Mouse (Mus musculus) midbrain, embryonic 14.5 days (tissue): ENCODE results near the gene D430041D05Rik. TPM values are rescaled to one million over a fixed set of nuclear protein-coding genes. Genes with fewer than 3 reads are reported as not detected.

Experiments
- ATAC-seq: fragments of 200-750 bp; cut with Nextera tagmentation; 2 replicates; pipeline ENCODE4 v1.8.0; 2017; ENCODE audit warnings: moderate number of reproducible peaks, moderate library complexity; ENCODE audit not compliant: low FRiP score, low TSS enrichment
- DNase-seq: peaks from one replicate; pipeline ENCODE4 v3.0.0-alpha.2; 2015
- H3K27ac ChIP-seq: fragments of 300-500 bp; sonication (generic); replicated peaks from 2 replicates; pipeline ENCODE4 v1.5.1; 2014; ENCODE audit warnings: mild to moderate bottlenecking, low read depth, low read length, moderate library complexity
- H3K27me3 ChIP-seq: fragments of 300-500 bp; sonication (generic); 2 replicates; pipeline ENCODE4 v1.6.1; 2014; ENCODE audit warnings: low read length, control low read depth, mixed read lengths; ENCODE audit not compliant: control insufficient read depth, insufficient read depth
- H3K36me3 ChIP-seq: fragments of 300-500 bp; sonication (generic); 2 replicates; pipeline ENCODE4 v1.6.1; 2014; ENCODE audit warnings: low read length, control low read depth; ENCODE audit not compliant: control insufficient read depth, insufficient read depth
- H3K4me1 ChIP-seq: fragments of 300-500 bp; sonication (generic); 2 replicates; pipeline ENCODE4 v1.6.1; 2014; ENCODE audit warnings: mild to moderate bottlenecking, antibody characterized with exemption, low read length, control low read depth; ENCODE audit not compliant: control insufficient read depth, insufficient read depth
- H3K4me2 ChIP-seq: fragments of 300-500 bp; sonication (generic); 2 replicates; pipeline ENCODE4 v1.6.1; 2014; ENCODE audit warnings: mild to moderate bottlenecking, low read length, moderate library complexity
- H3K4me3 ChIP-seq: fragments of 300-500 bp; sonication (generic); replicated peaks from 2 replicates; pipeline ENCODE4 v1.5.1; 2014; ENCODE audit warnings: low read depth, low read length
- H3K9ac ChIP-seq: fragments of 300-500 bp; sonication (generic); replicated peaks from 2 replicates; pipeline ENCODE4 v1.6.1; 2014; ENCODE audit warnings: mild to moderate bottlenecking, low read length, moderate library complexity
- H3K9me3 ChIP-seq: fragments of 300-500 bp; sonication (generic); 2 replicates; pipeline ENCODE4 v1.6.1; 2016; ENCODE audit warnings: low read length, control low read depth, mixed read lengths; ENCODE audit not compliant: control insufficient read depth
- WGBS: fragments of 180-500 bp; shearing (Covaris S2); extraction: QIAGEN DNeasy Blood & Tissue Kit; methylation state at CpG from one replicate; pipeline ENCODE4 v1.1.7; 2014; 5-methylcytosine and 5-hydroxymethylcytosine counted together
- polyA plus RNA-seq: library from polyadenylated mRNA; unstranded; fragments of >200 nt; fragmentation: Nextera tagmentation; extraction: Ambion mirVana; gene quantifications from 2 replicates; pipeline ENCODE4 v1.2.1, GENCODE M21; 2014

D430041D05Rik gene
- polyA plus RNA-seq, 1 experiment from 2014 or later: 12.0 TPM

DNA sequence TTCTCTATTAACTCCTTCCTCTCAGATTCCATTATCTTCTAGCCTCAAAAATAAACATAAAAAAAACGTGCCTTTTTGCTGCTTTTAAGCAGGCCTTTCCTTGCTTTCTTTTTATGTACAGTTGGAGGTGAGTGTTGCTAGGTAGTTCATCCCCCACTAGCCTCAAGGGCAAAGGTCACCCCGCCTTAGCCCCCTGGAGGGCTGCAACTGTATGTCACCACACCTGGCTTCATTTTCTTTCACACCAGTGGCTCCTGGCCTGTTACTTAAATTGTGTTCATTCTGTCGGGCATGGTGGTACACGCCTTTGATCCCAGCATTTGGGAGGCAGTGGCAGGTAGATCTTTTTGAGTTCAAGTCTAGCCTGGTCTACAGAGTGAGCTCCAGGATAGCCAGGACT is 31.5 kb upstream of the D430041D05Rik start:
- 74% methylated on average over 4 of the region's 4 CpGs for WGBS
- Histone ChIP-seq H3K4me1 (no peaks in the 10 kb centered on the region), H3K27ac (no peak overlapping the region), H3K9ac (no peak overlapping the region), H3K4me2 (no peak overlapping the region), H3K9me3 (no peaks in the 10 kb centered on the region), H3K4me3 (no peak overlapping the region), H3K27me3 (no peaks in the 10 kb centered on the region), H3K36me3 (peaks cover 21% of the 10 kb centered on the region)
- ATAC-seq (no peak), DNase-seq (no peak)

DNA sequence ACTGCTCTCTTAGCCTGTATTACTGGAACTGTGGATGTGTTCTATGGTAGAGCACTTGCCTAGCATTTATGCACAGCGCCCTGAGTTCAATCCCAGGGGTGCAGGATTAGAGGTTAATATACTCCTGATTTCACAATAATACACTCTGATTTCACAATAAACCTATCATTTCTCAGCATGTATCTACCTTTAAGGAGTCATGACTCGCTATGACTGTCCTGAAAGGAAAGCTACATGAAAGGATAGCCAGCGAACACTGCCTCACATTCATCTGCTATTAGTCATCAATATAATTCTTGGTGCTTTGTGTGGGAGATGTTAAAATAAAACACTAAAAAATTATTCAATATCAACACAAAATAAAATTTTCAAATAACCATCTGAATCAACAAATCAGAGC is 25.4 kb upstream of the D430041D05Rik start:
- no peaks in the 10 kb centered on the region for H3K9me3 ChIP-seq
- peaks cover 68% of the 10 kb centered on the region for H3K36me3 ChIP-seq
- H3K4me2 ChIP-seq: no peak overlapping the region
- H3K9ac ChIP-seq: no peak overlapping the region
- ATAC-seq (no peak), DNase-seq (no peak)
- H3K4me3 ChIP-seq: no peak overlapping the region
- H3K27me3 ChIP-seq: no peaks in the 10 kb centered on the region
- H3K27ac ChIP-seq: no peak overlapping the region
- H3K4me1 ChIP-seq: no peaks in the 10 kb centered on the region
- 92% methylated on average over 3 of the region's 3 CpGs for WGBS

GRCm38 (mm10) chr2:104431067-104431466 is 20.3 kb upstream of the D430041D05Rik start:
- no peak for ATAC-seq
- no peak overlapping the region for H3K4me3 ChIP-seq
- no peaks in the 10 kb centered on the region for H3K27me3 ChIP-seq
- H3K9ac ChIP-seq: no peak overlapping the region
- DNase-seq: no peak
- H3K4me1 ChIP-seq: no peaks in the 10 kb centered on the region
- 93% methylated on average over 6 of the region's 6 CpGs for WGBS
- no peaks in the 10 kb centered on the region for H3K9me3 ChIP-seq
- no peak overlapping the region for H3K27ac ChIP-seq
- H3K36me3 ChIP-seq: peaks cover 56% of the 10 kb centered on the region
- no peak overlapping the region for H3K4me2 ChIP-seq

GRCm38 (mm10) chr2:104430566-104430965 is 19.8 kb upstream of the D430041D05Rik start:
- Histone ChIP-seq H3K9me3 (no peaks in the 10 kb centered on the region), H3K4me3 (no peak overlapping the region), H3K4me2 (no peak overlapping the region), H3K27ac (no peak overlapping the region), H3K36me3 (peaks cover 53% of the 10 kb centered on the region), H3K4me1 (no peaks in the 10 kb centered on the region), H3K9ac (no peak overlapping the region), H3K27me3 (no peaks in the 10 kb centered on the region)
- no peak for DNase-seq
- WGBS: 92% methylated on average over 5 of the region's 5 CpGs
- ATAC-seq: no peak

DNA sequence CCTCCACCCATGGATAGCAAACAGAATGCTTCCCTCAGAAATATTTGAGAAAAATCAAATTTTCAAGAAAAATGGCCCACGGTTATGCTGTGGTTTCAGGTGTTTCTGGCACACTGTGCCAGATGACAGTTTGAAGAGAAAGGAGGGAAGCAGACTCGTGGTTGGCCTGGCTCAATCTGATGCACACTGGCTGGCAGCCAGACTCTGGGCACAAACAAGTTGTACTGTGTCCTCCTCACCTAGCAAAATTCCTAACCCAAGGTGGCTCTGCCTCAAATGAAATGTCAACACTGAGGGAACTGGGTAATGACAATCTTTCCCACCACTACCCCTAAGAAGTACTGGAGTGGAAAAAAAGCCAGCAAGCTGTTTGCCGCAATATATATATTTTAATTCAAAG is 15.3 kb upstream of the D430041D05Rik start:
- Histone ChIP-seq H3K9me3 (no peaks in the 10 kb centered on the region), H3K9ac (no peak overlapping the region), H3K27ac (no peak overlapping the region), H3K4me2 (no peak overlapping the region), H3K36me3 (peaks cover 19% of the 10 kb centered on the region), H3K27me3 (no peaks in the 10 kb centered on the region), H3K4me1 (no peaks in the 10 kb centered on the region), H3K4me3 (no peak overlapping the region)
- WGBS: 85% methylated on average over 3 of the region's 3 CpGs
- ATAC-seq (no peak), DNase-seq (no peak)

GRCm38 (mm10) chr2:104422230-104422629 is 11.4 kb upstream of the D430041D05Rik start:
- Histone ChIP-seq H3K9me3 (no peaks in the 10 kb centered on the region), H3K4me3 (no peak overlapping the region), H3K36me3 (no peaks in the 10 kb centered on the region), H3K4me2 (no peak overlapping the region), H3K27ac (no peak overlapping the region), H3K9ac (no peak overlapping the region), H3K4me1 (no peaks in the 10 kb centered on the region), H3K27me3 (no peaks in the 10 kb centered on the region)
- DNase-seq: peak; percentile 87
- WGBS: 10% methylated on average over 1 of the region's 1 CpGs
- peak; percentile 48; the same call in 1 of the 2 replicates for ATAC-seq

GRCm38 (mm10) chr2:104420805-104421204 is 10.0 kb upstream of the D430041D05Rik start:
- WGBS: 88% methylated on average over 4 of the region's 4 CpGs

GRCm38 (mm10) chr2:104419999-104420398 is 9.2 kb upstream of the D430041D05Rik start:
- H3K4me2 ChIP-seq: no peak overlapping the region
- no peaks in the 10 kb centered on the region for H3K9me3 ChIP-seq
- H3K4me3 ChIP-seq: no peak overlapping the region
- 93% methylated on average over 1 of the region's 1 CpGs for WGBS
- H3K4me1 ChIP-seq: no peaks in the 10 kb centered on the region
- no peaks in the 10 kb centered on the region for H3K36me3 ChIP-seq
- no peak for ATAC-seq
- DNase-seq: no peak
- H3K9ac ChIP-seq: no peak overlapping the region
- H3K27ac ChIP-seq: no peak overlapping the region
- H3K27me3 ChIP-seq: no peaks in the 10 kb centered on the region

More at GRCm38 (mm10) chr2:104420805-104421204, 10.0 kb upstream of the D430041D05Rik start:
- Histone ChIP-seq H3K27ac (no peak overlapping the region), H3K27me3 (no peaks in the 10 kb centered on the region), H3K4me3 (no peak overlapping the region), H3K4me1 (no peaks in the 10 kb centered on the region), H3K4me2 (no peak overlapping the region), H3K9me3 (no peaks in the 10 kb centered on the region), H3K36me3 (no peaks in the 10 kb centered on the region), H3K9ac (no peak overlapping the region)
- ATAC-seq (no peak), DNase-seq (no peak)

DNA sequence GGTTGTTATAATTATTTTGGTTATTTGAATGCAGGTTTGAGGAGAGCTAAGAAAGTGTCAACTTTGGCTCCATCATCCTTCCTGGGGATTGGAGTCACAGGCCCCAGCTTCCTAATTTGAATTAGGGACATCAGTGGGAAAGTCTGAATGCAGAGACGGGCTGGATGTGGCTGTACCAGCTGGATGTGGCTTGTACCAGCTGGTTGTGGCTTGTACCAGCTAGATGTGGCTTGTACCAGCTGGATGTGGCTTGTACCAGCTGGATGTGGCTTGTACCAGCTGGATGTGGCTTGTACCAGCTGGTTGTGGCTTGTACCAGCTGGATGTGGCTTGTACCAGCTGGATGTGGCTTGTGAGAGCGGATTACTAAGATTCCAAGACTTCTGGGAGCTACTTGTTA is 8.6 kb upstream of the D430041D05Rik start:
- no peaks in the 10 kb centered on the region for H3K27me3 ChIP-seq
- no peak overlapping the region for H3K9ac ChIP-seq
- ATAC-seq (no peak), DNase-seq (no peak)
- H3K9me3 ChIP-seq: no peaks in the 10 kb centered on the region
- 79% methylated on average over 2 of the region's 2 CpGs for WGBS
- H3K4me1 ChIP-seq: no peaks in the 10 kb centered on the region
- H3K27ac ChIP-seq: no peak overlapping the region
- H3K4me2 ChIP-seq: no peak overlapping the region
- no peaks in the 10 kb centered on the region for H3K36me3 ChIP-seq
- no peak overlapping the region for H3K4me3 ChIP-seq
